Mouse (Mus musculus) kidney, adult 2 months (tissue): ENCODE measurements around the gene Pkd1l2.

Experiments used
- CTCF ChIP-seq: fragments of 200-500 bp; conservative IDR thresholded peaks from 2 replicates; pipeline ENCODE4 v1.5.1; 2011; ENCODE audit warnings: low read depth, mild to moderate bottlenecking, control low read depth, low read length, moderate library complexity, mixed read lengths; ENCODE audit not compliant: insufficient read depth, insufficient read length
- POLR2A ChIP-seq: fragments of 200-500 bp; IDR thresholded peaks from one replicate; pipeline ENCODE4 v1.6.1; 2011; ENCODE audit warnings: low read depth, low read length, control low read depth

DNA sequence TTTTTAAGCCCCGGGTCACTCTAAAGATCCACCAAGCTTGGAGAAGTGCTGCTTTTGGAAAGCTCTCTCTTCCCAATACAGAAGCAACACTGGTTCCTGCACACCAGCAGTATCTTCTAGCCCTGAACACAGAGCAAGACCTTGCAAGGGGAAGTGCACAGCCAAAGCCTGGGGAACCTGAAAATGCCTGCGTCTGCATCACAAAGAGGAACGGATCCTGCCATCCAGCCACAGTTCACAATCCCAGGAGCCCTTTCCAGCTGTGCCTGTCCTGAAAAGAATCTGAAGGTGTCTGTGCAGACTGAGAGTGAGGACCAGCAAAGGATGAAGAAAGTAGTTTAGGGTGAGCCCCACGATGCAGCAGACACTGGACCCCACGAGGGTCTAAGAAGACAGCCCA is 107.2 kb downstream of the Pkd1l2 start:
- TF ChIP-seq CTCF (no peak), POLR2A (no peak)
